Mouse (Mus musculus): ENCODE data around the gene Etnk2. TPM values are rescaled to one million over a fixed set of nuclear protein-coding genes. Genes with fewer than 3 reads are reported as not detected.

The Etnk2 gene
- polyA plus RNA-seq, 1 experiment: 5.6 TPM

- WGBS: 61% methylated on average over 11 of the region's 11 CpGs
- H3K27ac ChIP-seq (ENCODE audit: insufficient read depth, low read length): no peak overlapping the region
- H3K4me1 ChIP-seq (ENCODE audit: control insufficient read depth, insufficient read depth, low read length): no peaks in the 10 kb centered on the region
- no peaks in the 10 kb centered on the region for H3K27me3 ChIP-seq (ENCODE audit: control insufficient read depth, insufficient read depth, low read length)
- DNase-seq: no peak
- no peak overlapping the region for H3K4me3 ChIP-seq (replicated peaks; ENCODE audit: insufficient read depth, low read depth, low read length)
- TF ChIP-seq POLR2A (IDR thresholded peaks at IDR 0.05; ENCODE audit: borderline replicate concordance, insufficient read depth, low read length) (no peak), CTCF (IDR thresholded peaks at IDR 0.05; ENCODE audit: borderline replicate concordance, insufficient read depth, low read depth, low read length) (no peak)
Observed at GRCm38 (mm10) chr1:133386209-133386608, 22.8 kb downstream of the Etnk2 start.

DNA sequence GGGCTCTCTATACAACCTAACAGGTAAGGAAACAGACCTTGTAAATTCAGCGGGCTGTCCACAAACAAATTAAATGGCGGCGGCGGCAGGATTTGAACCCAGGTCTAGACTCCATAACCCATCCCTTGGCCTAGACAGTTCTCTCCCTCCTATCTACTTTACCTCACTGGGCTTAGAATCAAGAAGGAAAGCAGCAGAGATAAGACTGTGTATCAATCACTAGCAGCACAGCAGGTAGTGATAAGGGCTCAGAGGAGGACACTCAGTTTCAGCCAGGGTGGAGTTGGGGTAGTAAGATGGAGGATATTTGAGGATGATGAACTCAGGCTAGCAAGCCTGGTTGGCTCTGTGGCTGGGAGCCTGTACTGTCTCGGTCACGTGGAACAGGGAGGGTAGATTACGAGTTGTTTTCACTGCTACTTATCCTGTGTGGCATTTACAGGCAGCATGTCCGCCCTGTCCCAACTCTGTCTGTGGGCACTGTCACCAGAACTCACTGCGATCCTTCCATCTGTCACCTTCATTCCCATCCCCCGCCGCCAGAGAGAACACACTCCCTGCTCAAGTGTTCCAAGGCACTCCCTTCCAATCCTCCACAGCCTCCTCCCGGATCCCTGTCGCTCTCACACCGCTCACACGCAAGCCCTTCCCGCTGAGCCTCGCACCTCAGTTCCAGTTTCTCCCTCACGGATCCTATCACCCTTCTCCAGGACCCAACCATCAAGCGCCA is 24.3 kb downstream of the Etnk2 start:
- 48% methylated on average over 19 of the region's 19 CpGs for WGBS
- TF ChIP-seq POLR2A (IDR thresholded peaks at IDR 0.05; ENCODE audit: borderline replicate concordance, insufficient read depth, low read length) (no peak), CTCF (IDR thresholded peaks at IDR 0.05; ENCODE audit: borderline replicate concordance, insufficient read depth, low read depth, low read length) (no peak)
- H3K27ac ChIP-seq (ENCODE audit: insufficient read depth, low read length): no peak overlapping the region
- no peaks in the 10 kb centered on the region for H3K4me1 ChIP-seq (ENCODE audit: control insufficient read depth, insufficient read depth, low read length)
- no peak overlapping the region for H3K4me3 ChIP-seq (replicated peaks; ENCODE audit: insufficient read depth, low read depth, low read length)
- no peak for DNase-seq
- H3K27me3 ChIP-seq (ENCODE audit: control insufficient read depth, insufficient read depth, low read length): no peaks in the 10 kb centered on the region

DNA sequence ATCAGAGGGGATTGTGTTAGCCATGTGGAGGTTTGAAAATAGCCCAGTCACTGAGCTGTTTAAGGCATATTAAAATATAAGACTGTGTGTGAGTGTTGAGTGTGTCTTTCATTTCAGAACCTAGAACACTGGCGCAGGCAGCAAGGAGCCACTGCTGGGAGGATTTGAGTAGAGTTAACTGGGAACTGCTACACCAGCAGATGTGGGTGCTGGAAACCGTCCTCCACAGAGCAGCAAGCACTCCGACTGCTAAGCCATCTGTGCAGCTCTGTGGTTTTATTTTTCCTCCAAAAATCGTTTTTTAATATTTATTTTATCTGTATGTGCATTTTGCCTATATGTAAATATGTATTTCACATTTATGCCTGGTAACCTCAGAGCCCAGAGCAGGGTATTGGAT is 31.3 kb downstream of the Etnk2 start:
- Histone ChIP-seq H3K4me1 (ENCODE audit: control insufficient read depth, insufficient read depth, low read length) (no peaks in the 10 kb centered on the region), H3K4me3 (replicated peaks; ENCODE audit: insufficient read depth, low read depth, low read length) (no peak overlapping the region), H3K27ac (ENCODE audit: insufficient read depth, low read length) (no peak overlapping the region), H3K27me3 (ENCODE audit: control insufficient read depth, insufficient read depth, low read length) (no peaks in the 10 kb centered on the region)
- DNase-seq: no peak
- whole genome bisulfite sequencing: 41% methylated on average over 4 of the region's 4 CpGs
- TF ChIP-seq CTCF (IDR thresholded peaks at IDR 0.05; ENCODE audit: borderline replicate concordance, insufficient read depth, low read depth, low read length) (no peak), POLR2A (IDR thresholded peaks at IDR 0.05; ENCODE audit: borderline replicate concordance, insufficient read depth, low read length) (no peak)

DNA sequence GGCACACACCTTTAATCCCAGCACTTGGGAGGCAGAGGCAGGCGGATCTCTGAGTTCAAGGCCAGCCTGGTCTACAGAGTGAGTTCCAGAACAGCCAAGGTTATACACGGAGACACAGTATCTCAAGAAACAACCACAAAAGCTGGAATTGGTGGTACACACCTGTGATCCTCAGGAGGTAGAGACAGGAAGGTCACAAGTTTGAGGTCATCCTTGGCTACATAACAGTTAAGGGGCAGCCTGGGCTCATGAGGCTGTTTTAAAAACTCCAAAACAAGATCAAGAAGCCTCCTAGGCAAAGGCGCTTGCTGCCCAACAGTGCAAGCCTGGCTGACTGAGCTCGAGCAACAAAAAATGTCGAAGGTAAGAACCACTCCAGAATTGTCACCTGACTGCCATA is 33.3 kb downstream of the Etnk2 start:
- DNase-seq: no peak
- Histone ChIP-seq H3K27ac (ENCODE audit: insufficient read depth, low read length) (no peak overlapping the region), H3K4me3 (replicated peaks; ENCODE audit: insufficient read depth, low read depth, low read length) (no peak overlapping the region), H3K27me3 (ENCODE audit: control insufficient read depth, insufficient read depth, low read length) (no peaks in the 10 kb centered on the region), H3K4me1 (ENCODE audit: control insufficient read depth, insufficient read depth, low read length) (no peaks in the 10 kb centered on the region)
- TF ChIP-seq POLR2A (IDR thresholded peaks at IDR 0.05; ENCODE audit: borderline replicate concordance, insufficient read depth, low read length) (no peak), CTCF (IDR thresholded peaks at IDR 0.05; ENCODE audit: borderline replicate concordance, insufficient read depth, low read depth, low read length) (no peak)
- 78% methylated on average over 5 of the region's 5 CpGs for WGBS

DNA sequence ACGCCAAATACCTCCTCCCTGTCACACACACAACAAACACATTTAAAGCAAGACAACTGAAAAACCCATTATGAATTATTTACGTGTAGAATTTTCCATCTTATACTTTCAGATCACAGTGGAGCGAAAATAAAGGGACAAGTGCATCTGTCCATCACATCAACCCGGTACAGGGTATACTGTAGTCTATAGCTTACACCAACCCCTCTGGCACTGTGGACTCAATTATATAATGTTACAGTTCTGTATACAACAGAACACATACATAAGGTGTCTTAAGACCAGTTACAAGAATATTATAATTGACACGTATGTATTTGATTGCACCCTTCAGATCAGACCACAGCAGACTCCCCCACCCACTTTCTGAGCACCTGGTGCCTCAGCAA is 33.7 kb downstream of the Etnk2 start:
- Histone ChIP-seq H3K27me3 (ENCODE audit: control insufficient read depth, insufficient read depth, low read length) (no peaks in the 10 kb centered on the region), H3K4me1 (ENCODE audit: control insufficient read depth, insufficient read depth, low read length) (no peaks in the 10 kb centered on the region), H3K4me3 (replicated peaks; ENCODE audit: insufficient read depth, low read depth, low read length) (no peak overlapping the region), H3K27ac (ENCODE audit: insufficient read depth, low read length) (no peak overlapping the region)
- no peak for DNase-seq
- 69% methylated on average over 5 of the region's 5 CpGs for WGBS
- TF ChIP-seq POLR2A (IDR thresholded peaks at IDR 0.05; ENCODE audit: borderline replicate concordance, insufficient read depth, low read length) (no peak), CTCF (IDR thresholded peaks at IDR 0.05; ENCODE audit: borderline replicate concordance, insufficient read depth, low read depth, low read length) (no peak)

DNA sequence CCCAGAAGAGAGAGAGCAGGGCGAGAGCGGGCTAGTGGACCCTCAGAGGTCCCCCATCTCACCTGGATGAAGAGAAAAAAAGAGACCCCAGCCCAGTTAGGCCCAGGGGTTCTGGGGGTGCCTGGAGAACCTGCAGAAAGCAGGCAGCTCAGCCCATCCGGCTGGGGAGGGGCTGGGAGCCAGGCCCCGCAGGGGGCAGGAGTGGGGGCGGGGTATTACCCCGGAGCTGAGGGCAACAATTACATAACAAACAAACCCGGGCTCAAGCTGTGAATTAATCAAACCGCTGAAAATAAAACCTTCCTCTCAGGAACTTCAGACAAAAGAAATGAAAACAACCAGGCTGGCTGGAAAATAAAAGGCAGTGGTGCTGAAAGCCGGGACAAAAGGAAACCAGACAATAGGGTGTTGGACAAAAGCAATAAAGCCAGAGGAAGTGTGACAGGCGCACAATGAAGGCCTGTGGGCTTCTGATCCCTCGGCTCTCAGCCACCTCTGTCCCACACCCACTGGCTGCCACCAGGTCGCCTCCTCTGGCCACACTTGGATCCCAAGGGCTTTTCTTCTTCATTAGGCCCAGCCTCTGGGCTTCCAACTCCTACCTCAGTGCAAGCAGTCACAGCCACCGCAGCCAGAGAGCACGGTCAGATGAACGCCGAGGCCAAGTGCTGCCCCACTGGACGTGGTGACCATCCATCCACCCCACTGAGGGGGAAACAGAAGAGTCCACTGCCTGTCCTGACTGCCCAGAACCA is 34.3 kb downstream of the Etnk2 start:
- H3K27ac ChIP-seq (ENCODE audit: insufficient read depth, low read length): 0 out of 2 replicates have a peak overlapping the region, but pooled peaks have one; percentile 34
- peak in 1 of 2 experiments; percentile 19 for DNase-seq
- H3K27me3 ChIP-seq (ENCODE audit: control insufficient read depth, insufficient read depth, low read length): no peaks in the 10 kb centered on the region
- TF ChIP-seq POLR2A (IDR thresholded peaks at IDR 0.05; ENCODE audit: borderline replicate concordance, insufficient read depth, low read length) (no peak), CTCF (IDR thresholded peaks at IDR 0.05; ENCODE audit: borderline replicate concordance, insufficient read depth, low read depth, low read length) (no peak)
- 22% methylated on average over 17 of the region's 17 CpGs for WGBS
- no peaks in the 10 kb centered on the region for H3K4me1 ChIP-seq (ENCODE audit: control insufficient read depth, insufficient read depth, low read length)
- H3K4me3 ChIP-seq (replicated peaks; ENCODE audit: insufficient read depth, low read depth, low read length): no peak overlapping the region

DNA sequence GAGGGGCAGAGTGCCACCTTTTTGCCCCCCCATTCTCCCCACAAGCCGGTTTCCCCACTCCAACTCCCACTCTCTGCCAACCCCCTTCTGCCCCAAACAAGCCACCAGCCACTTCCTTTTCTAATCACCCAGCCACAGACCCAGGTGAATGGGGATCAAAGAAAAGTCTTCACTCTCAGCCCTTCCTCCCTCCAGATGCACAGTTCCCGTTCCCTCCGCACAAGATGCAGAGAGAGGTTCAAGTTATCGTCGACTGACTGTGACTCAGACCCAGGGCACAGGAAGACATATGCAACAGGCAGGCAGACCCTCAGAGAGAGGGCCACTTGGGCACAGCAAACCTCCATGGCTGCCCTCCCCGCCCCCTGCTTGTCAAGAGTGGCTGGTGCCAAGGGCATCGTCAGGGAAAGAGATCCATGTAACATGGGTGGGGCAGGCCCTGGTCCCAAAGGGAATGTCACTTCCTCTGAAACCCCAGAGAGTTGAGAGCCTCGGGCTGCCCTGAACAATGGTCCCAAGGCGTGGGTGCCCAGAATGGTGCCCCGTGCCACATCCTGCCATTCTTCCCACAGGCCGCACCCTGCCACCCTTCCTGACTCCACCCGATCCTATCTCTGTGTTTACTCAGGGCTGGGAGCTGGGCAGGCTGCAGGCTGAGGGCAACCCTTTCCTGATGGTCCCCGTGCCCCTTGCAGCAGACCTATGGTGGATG is 36.8 kb downstream of the Etnk2 start:
- no peaks in the 10 kb centered on the region for H3K27me3 ChIP-seq (ENCODE audit: control insufficient read depth, insufficient read depth, low read length)
- no peak for DNase-seq
- H3K4me3 ChIP-seq (replicated peaks; ENCODE audit: insufficient read depth, low read depth, low read length): no peak overlapping the region
- WGBS: 68% methylated on average over 13 of the region's 13 CpGs
- TF ChIP-seq POLR2A (IDR thresholded peaks at IDR 0.05; ENCODE audit: borderline replicate concordance, insufficient read depth, low read length) (no peak), CTCF (IDR thresholded peaks at IDR 0.05; ENCODE audit: borderline replicate concordance, insufficient read depth, low read depth, low read length) (no peak)
- no peak overlapping the region for H3K27ac ChIP-seq (ENCODE audit: insufficient read depth, low read length)
- H3K4me1 ChIP-seq (ENCODE audit: control insufficient read depth, insufficient read depth, low read length): no peaks in the 10 kb centered on the region

Measured in cerebellum, adult 2 months (tissue).